Mouse (Mus musculus) thymus, adult 2 months (tissue): ENCODE results near the gene Bach2.
A peak's percentile ranks its signal among the peaks of the same experiment; 100 is the strongest.

Experiments
- CTCF ChIP-seq: fragments of 200-500 bp; IDR thresholded peaks from 2 replicates; pipeline ENCODE4 v1.5.1; 2012; ENCODE audit warnings: mild to moderate bottlenecking, control low read depth, low read length, moderate library complexity, borderline replicate concordance; ENCODE audit not compliant: control insufficient read depth, poor library complexity, insufficient read depth; ENCODE audit errors: extremely low read depth
- POLR2A ChIP-seq: fragments of 200-500 bp; IDR thresholded peaks from 2 replicates; pipeline ENCODE4 v1.6.1; 2012; ENCODE audit warnings: mild to moderate bottlenecking, low read length, control low read depth, moderate library complexity; ENCODE audit not compliant: control insufficient read depth, poor library complexity, insufficient read depth; ENCODE audit errors: extremely low read depth

- 0 out of 2 replicates have a peak, but pooled peaks have one; percentile 15 for TF ChIP-seq POLR2A
- no peak for TF ChIP-seq CTCF
Observed at GRCm38 (mm10) chr4:32363488-32363984, 124.9 kb downstream of the Bach2 start.
